Comparison of ENCODE assay signal across 14 mouse cellular contexts in genomic region chr2:158074835-158075234, GRCm38 (mm10).
"Had no signal": no experiment of that assay in that cellular context is flagged by ENCODE, and none has a peak within 500 bp of the region (broad histone marks: within the 10 kb centered on the region; RNA-seq: fewer than 3 reads in every experiment).

No protein-coding gene starts in this region.

- H3K4me3 ChIP-seq: limb, embryonic 12.5 days; limb, embryonic 15.5 days; midbrain, embryonic 12.5 days; midbrain, embryonic 15.5 days had no signal

- H3K27me3 ChIP-seq: limb, embryonic 12.5 days; limb, embryonic 15.5 days; midbrain, embryonic 12.5 days; midbrain, embryonic 15.5 days had no signal

- ATAC-seq: lung, postnatal 0 days; midbrain, embryonic 15.5 days had no signal

- H3K9ac ChIP-seq: limb, embryonic 12.5 days; limb, embryonic 15.5 days; lung, embryonic 14.5 days; midbrain, embryonic 12.5 days; midbrain, embryonic 15.5 days had no signal

- H3K4me1 ChIP-seq: limb, embryonic 15.5 days; midbrain, embryonic 12.5 days; midbrain, embryonic 15.5 days had no signal

- H3K9me3 ChIP-seq: limb, embryonic 12.5 days; limb, embryonic 15.5 days; midbrain, embryonic 12.5 days; midbrain, embryonic 15.5 days had no signal

- DNase-seq: kidney, adult 18-20 months; kidney, adult 9 months; kidney, postnatal 14 days; kidney, postnatal 4 days; left cerebral cortex, postnatal 4 days; lung, embryonic 14.5 days; thymus, adult 18-20 months; thymus, postnatal 36 days had no signal

- H3K4me2 ChIP-seq: limb, embryonic 12.5 days; limb, embryonic 15.5 days; lung, embryonic 14.5 days; midbrain, embryonic 12.5 days; midbrain, embryonic 15.5 days had no signal

- H3K27ac ChIP-seq: limb, embryonic 12.5 days; limb, embryonic 15.5 days; macrophage; midbrain, embryonic 12.5 days; midbrain, embryonic 15.5 days had no signal
